Mouse (Mus musculus): ENCODE measurements at regions not wholly inside any gene's neighbourhood (a gene's known extent, or its start where the extent isn't known, plus 50 kb on each side); places are given as distances from the start of the nearest gene placed in this dataset.

DNA sequence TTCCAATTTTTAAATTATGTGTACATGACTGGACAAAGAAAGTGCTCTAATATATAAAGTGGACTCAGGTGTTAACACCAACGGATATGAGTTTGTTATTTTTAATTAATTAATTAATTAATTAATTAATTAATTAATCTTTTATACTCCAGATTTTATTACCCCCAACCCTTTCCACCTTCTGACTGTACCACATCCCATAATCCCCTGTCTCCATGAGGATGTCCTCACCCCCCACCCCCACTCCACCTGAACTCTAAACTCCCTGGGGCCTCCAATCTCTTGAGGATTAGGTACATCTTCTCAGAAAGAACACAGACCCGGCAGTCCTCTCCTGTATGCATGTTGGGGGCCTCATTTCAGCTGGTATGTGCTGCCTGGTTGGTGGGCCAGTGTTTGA lies 182.8 kb downstream of the Rassf9 start:
- no peak for DNase-seq

DNA sequence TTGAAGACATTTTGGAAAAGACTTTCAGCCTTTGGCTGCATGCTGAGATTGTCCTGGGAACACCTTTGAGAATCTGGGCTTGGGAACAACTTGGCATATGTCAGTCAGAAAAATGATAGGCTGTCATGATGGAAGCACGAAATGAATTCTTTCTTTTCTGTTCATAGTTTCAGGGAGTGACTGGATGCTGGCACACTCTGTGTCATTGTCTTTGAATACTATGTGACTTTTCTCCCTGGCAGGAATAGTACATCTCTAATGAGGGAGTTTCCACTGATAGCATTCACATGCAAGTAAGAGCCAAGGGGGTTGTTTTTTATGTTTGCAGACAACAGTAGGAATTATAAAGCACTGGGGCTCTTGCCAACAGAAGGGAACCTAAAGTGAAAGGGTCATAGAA lies 177.9 kb downstream of the Rassf9 start:
- DNase-seq = peak in 1 of 2 experiments; percentile 27

GRCm38 (mm10) chr10:102686667-102687397 lies 174.8 kb downstream of the Rassf9 start:
- peak; percentile 14 to 39 for DNase-seq

DNA sequence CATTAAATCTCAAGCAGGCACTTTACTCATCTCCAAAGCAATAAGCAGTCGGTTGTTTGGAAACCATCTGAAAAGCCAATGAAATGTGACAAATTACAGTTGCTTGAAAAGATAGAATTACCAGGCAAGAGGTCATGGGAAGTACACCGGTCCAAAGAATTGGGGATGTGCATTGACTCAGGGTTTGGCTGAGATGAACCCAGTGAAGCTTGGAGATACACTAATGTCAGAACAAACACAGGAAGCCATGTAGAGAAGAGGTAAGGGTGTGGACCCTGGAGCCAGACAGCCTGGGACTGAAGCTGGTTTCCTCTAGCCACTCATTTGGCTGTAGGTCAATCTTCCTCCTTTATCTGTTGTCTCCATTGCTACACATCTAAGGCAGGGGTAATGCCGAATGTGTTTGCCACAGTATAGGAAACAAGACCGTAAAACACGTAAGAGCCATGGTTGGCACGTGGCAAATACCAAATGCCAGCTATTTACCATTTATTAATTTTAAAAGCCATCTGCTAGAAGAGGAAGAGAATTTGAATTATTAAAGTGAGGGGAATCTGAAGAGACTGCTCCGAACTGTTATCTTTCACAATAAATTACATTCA lies 173.9 kb downstream of the Rassf9 start:
- no peak for DNase-seq

DNA sequence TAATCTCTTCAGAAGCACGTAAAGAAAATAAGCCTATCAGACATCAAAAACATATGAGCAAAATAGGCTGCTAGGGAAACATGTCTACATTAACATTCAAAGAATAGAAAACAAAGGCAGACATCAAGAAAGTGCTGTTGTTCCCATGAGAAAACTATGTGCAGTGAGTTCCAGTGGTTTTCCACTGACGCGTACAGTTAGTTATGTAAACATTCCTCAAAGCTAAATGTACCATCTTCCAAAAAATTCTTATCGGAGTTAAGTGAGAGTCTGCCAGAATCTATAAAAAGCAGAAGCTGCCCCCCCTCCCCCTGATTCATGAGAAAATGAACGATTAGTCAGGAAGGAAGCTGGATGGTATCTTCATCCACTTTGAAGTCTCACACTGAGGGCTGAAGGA lies 155.3 kb downstream of the Rassf9 start:
- DNase-seq = no peak

GRCm38 (mm10) chr10:102659683-102660082 lies 147.7 kb downstream of the Rassf9 start:
- no peak for DNase-seq

- no peak for DNase-seq
These were observed 124.5 kb downstream of the Rassf9 start for GRCm38 (mm10) chr10:102636507-102636906.

DNA sequence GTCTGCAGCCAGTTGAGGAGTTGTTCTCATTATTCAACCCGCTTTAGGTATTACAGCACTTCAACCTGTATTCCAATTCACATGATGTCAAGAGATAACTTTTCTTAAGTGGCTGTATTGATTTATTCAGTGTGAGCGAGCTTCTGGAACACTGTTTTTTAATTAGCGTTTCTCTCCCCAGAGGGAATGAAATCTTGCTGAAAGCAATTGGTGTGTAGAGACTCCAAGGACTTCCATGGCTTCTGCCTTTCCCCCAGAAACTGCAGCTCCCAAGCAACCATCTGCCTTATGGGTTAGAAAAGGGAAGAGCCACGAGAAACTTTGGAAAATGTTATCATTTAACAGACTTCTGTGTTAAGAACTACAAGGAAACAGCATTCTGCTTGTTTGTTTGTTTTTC lies 121.4 kb downstream of the Rassf9 start:
- DNase-seq = no peak

GRCm38 (mm10) chr10:102628609-102629008 lies 116.6 kb downstream of the Rassf9 start:
- no peak for DNase-seq

DNA sequence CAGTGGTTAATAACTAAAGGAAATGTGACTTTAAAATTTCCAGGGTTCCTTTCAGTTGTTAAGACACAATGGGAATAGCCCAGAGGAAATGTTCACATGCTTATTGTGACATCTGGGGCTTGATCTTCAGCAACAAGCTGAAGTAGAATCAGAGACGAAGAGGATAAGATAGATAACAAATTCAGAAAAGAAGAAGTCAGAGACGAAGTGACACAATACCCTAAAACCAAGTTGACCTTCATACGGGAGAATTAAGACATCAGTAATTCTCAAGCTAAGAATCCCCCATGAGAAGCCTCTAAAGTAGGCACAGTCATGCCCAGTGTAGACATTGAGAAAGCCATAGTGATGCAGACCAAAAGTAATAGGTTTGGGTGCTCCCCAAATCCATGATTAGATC lies 111.9 kb downstream of the Rassf9 start:
- DNase-seq = no peak

DNA sequence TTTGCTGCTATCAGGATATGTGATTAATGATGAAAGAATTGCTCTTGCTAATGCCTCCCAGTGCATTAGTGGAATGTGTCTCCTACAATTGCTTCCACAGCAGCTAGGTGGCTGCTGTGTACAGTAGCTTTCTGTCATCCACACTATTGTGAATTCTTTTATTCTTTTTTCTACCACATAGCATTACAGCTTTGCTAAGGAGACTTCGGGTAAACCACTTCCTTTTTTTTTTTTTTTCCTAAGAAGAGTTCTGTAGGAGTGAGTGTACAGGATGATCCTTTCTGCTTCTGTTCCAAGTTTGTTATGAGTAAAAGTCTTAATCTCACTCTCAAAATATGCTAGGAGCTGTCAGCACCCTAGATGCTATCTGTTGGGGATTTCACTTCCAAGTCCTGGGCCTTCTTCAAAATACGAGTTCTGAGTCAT lies 110.6 kb downstream of the Rassf9 start:
- DNase-seq = no peak

- DNase-seq = no peak
These were observed 106.7 kb downstream of the Rassf9 start for GRCm38 (mm10) chr10:102618711-102619110.

GRCm38 (mm10) chr10:102615962-102616595 lies 104.1 kb downstream of the Rassf9 start:
- DNase-seq = no peak

All from cerebellum, postnatal 14 days (tissue).